Comparison of ENCODE assay signal across 12 mouse cellular contexts in the genomic region with DNA sequence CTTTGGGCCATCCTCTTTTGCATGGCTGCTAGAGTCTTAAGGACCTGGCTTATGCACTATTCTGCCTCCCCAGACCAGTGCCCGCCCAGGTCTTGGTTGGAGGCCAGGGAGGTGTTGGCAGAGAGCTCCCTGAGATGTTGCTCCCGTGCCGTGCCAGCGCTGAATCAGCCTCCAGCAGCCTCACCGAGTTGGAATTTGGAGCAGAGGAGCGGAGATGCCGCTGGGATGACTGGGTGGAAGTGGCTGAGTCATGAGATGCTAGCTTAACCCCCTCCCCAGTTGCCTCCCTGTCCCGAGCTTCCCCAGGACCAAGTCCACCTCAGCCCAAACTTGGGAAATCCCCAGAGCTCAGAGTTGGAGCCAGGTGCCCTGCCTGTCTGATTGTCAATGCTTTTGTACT. TPM values are rescaled to one million over a fixed set of nuclear protein-coding genes. Genes with fewer than 3 reads are reported as not detected.
DNase-seq lines count a peak whose midpoint lies in the region; ATAC-seq lines count a peak whose summit lies in the region.
"Had no signal": no experiment of that assay in that cellular context is flagged by ENCODE, and none has a peak within 500 bp of the region (broad histone marks: within the 10 kb centered on the region; RNA-seq: fewer than 3 reads in every experiment).

No protein-coding gene starts in this region.

- peak; percentile 71 for DNase-seq in MN1 (ENCODE audit: low spot score)
- peak; percentile 62 for DNase-seq in cerebellum, adult 8-10 months
- peak; percentile 83 to 88 for DNase-seq in kidney, adult 8-10 months
- no peak for DNase-seq in neural tube, embryonic 10.5 days (ENCODE audit: extremely low spot score, low spot score)
- no peak for DNase-seq in thymus, adult 18-20 months
- DNase-seq: right cerebral cortex, postnatal 4 days had no signal

- peaks cover 18% of the 10 kb centered on the region for H3K36me3 ChIP-seq in hindbrain, embryonic 13.5 days
- peaks cover 19% of the 10 kb centered on the region for H3K36me3 ChIP-seq in hindbrain, embryonic 12.5 days
- H3K36me3 ChIP-seq in intestine, embryonic 15.5 days, result peaks cover 9% of the 10 kb centered on the region

- 0 out of 2 replicates have a peak overlapping the region, but pooled peaks have one; percentile 44 for H3K9ac ChIP-seq in hindbrain, embryonic 13.5 days
- H3K9ac ChIP-seq in hindbrain, embryonic 12.5 days, result no peak overlapping the region
- no peak overlapping the region for H3K9ac ChIP-seq in intestine, embryonic 15.5 days
- H3K9ac ChIP-seq: hindbrain, embryonic 14.5 days; limb, embryonic 15.5 days had no signal

- 79% methylated on average over 8 of the region's 8 CpGs for WGBS in hindbrain, embryonic 13.5 days
- 71% methylated on average over 8 of the region's 8 CpGs for WGBS in hindbrain, embryonic 12.5 days
- 65% methylated on average over 8 of the region's 8 CpGs for WGBS in intestine, embryonic 15.5 days

- H3K4me1 ChIP-seq in hindbrain, embryonic 13.5 days (replicated peaks), result peaks cover 37% of the 10 kb centered on the region
- H3K4me1 ChIP-seq in hindbrain, embryonic 12.5 days, result peaks cover 34% of the 10 kb centered on the region
- H3K4me1 ChIP-seq in intestine, embryonic 15.5 days (replicated peaks), result peaks cover 32% of the 10 kb centered on the region

- H3K27me3 ChIP-seq in hindbrain, embryonic 13.5 days, result peaks cover 8% of the 10 kb centered on the region
- H3K27me3 ChIP-seq in hindbrain, embryonic 12.5 days, result peaks cover 5% of the 10 kb centered on the region; the same call in 1 of the 2 replicates
- no peaks in the 10 kb centered on the region for H3K27me3 ChIP-seq in intestine, embryonic 15.5 days (replicated peaks)
- H3K27me3 ChIP-seq: limb, embryonic 15.5 days had no signal

- no peak overlapping the region for H3K27ac ChIP-seq in hindbrain, embryonic 13.5 days
- no peak overlapping the region for H3K27ac ChIP-seq in hindbrain, embryonic 12.5 days
- no peak overlapping the region for H3K27ac ChIP-seq in intestine, embryonic 15.5 days
- H3K27ac ChIP-seq: hindbrain, embryonic 14.5 days; limb, embryonic 15.5 days had no signal

- no peak overlapping the region for H3K4me3 ChIP-seq in hindbrain, embryonic 13.5 days
- no peak overlapping the region for H3K4me3 ChIP-seq in hindbrain, embryonic 12.5 days
- no peak overlapping the region for H3K4me3 ChIP-seq in intestine, embryonic 15.5 days (replicated peaks)
- H3K4me3 ChIP-seq: erythroblast, embryonic 14.5 days; limb, embryonic 15.5 days had no signal

- H3K9me3 ChIP-seq in hindbrain, embryonic 13.5 days, result no peaks in the 10 kb centered on the region
- no peaks in the 10 kb centered on the region for H3K9me3 ChIP-seq in hindbrain, embryonic 12.5 days (replicated peaks)
- no peaks in the 10 kb centered on the region for H3K9me3 ChIP-seq in intestine, embryonic 15.5 days
- H3K9me3 ChIP-seq: limb, embryonic 15.5 days had no signal

- H3K4me2 ChIP-seq in hindbrain, embryonic 13.5 days, result no peak overlapping the region
- H3K4me2 ChIP-seq in hindbrain, embryonic 12.5 days (replicated peaks), result no peak overlapping the region
- no peak overlapping the region for H3K4me2 ChIP-seq in intestine, embryonic 15.5 days (replicated peaks)
- H3K4me2 ChIP-seq: hindbrain, embryonic 14.5 days; limb, embryonic 15.5 days had no signal

- ATAC-seq in hindbrain, embryonic 13.5 days (ENCODE audit: low FRiP score), result no peak
- ATAC-seq in hindbrain, embryonic 12.5 days (ENCODE audit: low FRiP score), result no peak
- no peak for ATAC-seq in intestine, embryonic 15.5 days

RNA-seq across cellular contexts. Expression of gene AI837181, which starts 4.9 kb away (rescaled TPM):
- 68.5 and 69.7 TPM in 2 replicates for polyA plus RNA-seq in hindbrain, embryonic 13.5 days (2015; fragmentation: Nextera tagmentation; extraction: Ambion mirVana)
- 59.0 and 59.6 TPM in 2 replicates for polyA plus RNA-seq in hindbrain, embryonic 12.5 days (2016; fragmentation: Nextera tagmentation; extraction: Ambion mirVana)
- 42.6 and 45.8 TPM in 2 replicates for polyA plus RNA-seq in intestine, embryonic 15.5 days (2015; fragmentation: Nextera tagmentation; extraction: Ambion mirVana)

RNA-seq across cellular contexts. Expression of gene Drap1, which starts 5.0 kb away (rescaled TPM):
- polyA plus RNA-seq in hindbrain, embryonic 13.5 days (2015; fragmentation: Nextera tagmentation; extraction: Ambion mirVana), result 322 and 323 TPM in 2 replicates
- 276 and 280 TPM in 2 replicates for polyA plus RNA-seq in hindbrain, embryonic 12.5 days (2016; fragmentation: Nextera tagmentation; extraction: Ambion mirVana)
- polyA plus RNA-seq in intestine, embryonic 15.5 days (2015; fragmentation: Nextera tagmentation; extraction: Ambion mirVana), result 198 and 200 TPM in 2 replicates

RNA-seq across cellular contexts. Expression of gene Fosl1, which starts 17.5 kb away (rescaled TPM):
- 0.48 TPM in 1 of 2 replicates, not detected in the other for polyA plus RNA-seq in hindbrain, embryonic 13.5 days (2015; fragmentation: Nextera tagmentation; extraction: Ambion mirVana)
- not detected in 2 replicates for polyA plus RNA-seq in hindbrain, embryonic 12.5 days (2016; fragmentation: Nextera tagmentation; extraction: Ambion mirVana)
- not detected in 2 replicates for polyA plus RNA-seq in intestine, embryonic 15.5 days (2015; fragmentation: Nextera tagmentation; extraction: Ambion mirVana)
- polyA plus RNA-seq: hindbrain, embryonic 14.5 days; limb, embryonic 15.5 days had no signal

RNA-seq across cellular contexts. Expression of gene Tsga10ip, which starts 27.5 kb away (rescaled TPM):
- polyA plus RNA-seq in hindbrain, embryonic 13.5 days (2015; fragmentation: Nextera tagmentation; extraction: Ambion mirVana), result 0.18 TPM in 1 of 2 replicates, not detected in the other
- 0.86 and 0.98 TPM in 2 replicates for polyA plus RNA-seq in hindbrain, embryonic 12.5 days (2016; fragmentation: Nextera tagmentation; extraction: Ambion mirVana)
- polyA plus RNA-seq in intestine, embryonic 15.5 days (2015; fragmentation: Nextera tagmentation; extraction: Ambion mirVana), result 4.3 and 10.8 TPM in 2 replicates
- polyA plus RNA-seq: erythroblast, embryonic 14.5 days; hindbrain, embryonic 14.5 days; limb, embryonic 15.5 days had no signal

RNA-seq across cellular contexts. Expression of gene Ccdc85b, which starts 27.9 kb away (rescaled TPM):
- 9.6 and 10.2 TPM in 2 replicates for polyA plus RNA-seq in hindbrain, embryonic 13.5 days (2015; fragmentation: Nextera tagmentation; extraction: Ambion mirVana)
- polyA plus RNA-seq in hindbrain, embryonic 12.5 days (2016; fragmentation: Nextera tagmentation; extraction: Ambion mirVana), result 10.7 and 11.0 TPM in 2 replicates
- polyA plus RNA-seq in intestine, embryonic 15.5 days (2015; fragmentation: Nextera tagmentation; extraction: Ambion mirVana), result 8.2 and 8.7 TPM in 2 replicates

Comparison
In these comparisons a context has a peak if more than half of its experiments do, and no peak if none do; other contexts are left out.
1. DNase-seq: peak in MN1 (single experiment), cerebellum, adult 8-10 months (single experiment) and kidney, adult 8-10 months (2 of 2); none in neural tube, embryonic 10.5 days (single experiment) and thymus, adult 18-20 months (0 of 2).